Mouse (Mus musculus): ENCODE measurements around the gene Chordc1. TPM values are rescaled to one million over a fixed set of nuclear protein-coding genes. Genes with fewer than 3 reads are reported as not detected.

Chordc1 gene
- polyA plus RNA-seq, 1 experiment from 2014 or later, result 110 TPM

Other genes with a start within 250 kb of the Chordc1 start
- gene Naalad2, start 110.9 kb downstream of the Chordc1 start, polyA plus RNA-seq (2015; fragmentation: Nextera tagmentation; extraction: Ambion mirVana), result 7.2 and 7.5 TPM in 2 replicates
- not detected in 2 replicates for gene Ubtfl1, start 112.3 kb downstream of the Chordc1 start, polyA plus RNA-seq (2015; fragmentation: Nextera tagmentation; extraction: Ambion mirVana)
- not detected in 2 replicates for gene Mbd3l2, start 138.5 kb downstream of the Chordc1 start, polyA plus RNA-seq (2015; fragmentation: Nextera tagmentation; extraction: Ambion mirVana)
- gene Zfp558, start 186.1 kb downstream of the Chordc1 start, polyA plus RNA-seq (2015; fragmentation: Nextera tagmentation; extraction: Ambion mirVana), result 5.6 TPM in 2 replicates
- not detected in 2 replicates for gene Mbd3l1, start 186.2 kb downstream of the Chordc1 start, polyA plus RNA-seq (2015; fragmentation: Nextera tagmentation; extraction: Ambion mirVana)

Data from lung, embryonic 16.5 days (tissue).